Mouse (Mus musculus) cerebellum, adult 9-10 months (tissue): Measurements from ENCODE around the gene Rap2c.

Source experiments
- DNase-seq: peaks from one replicate; pipeline ENCODE4 v3.0.0; 2022

Gene Rap2c

DNA sequence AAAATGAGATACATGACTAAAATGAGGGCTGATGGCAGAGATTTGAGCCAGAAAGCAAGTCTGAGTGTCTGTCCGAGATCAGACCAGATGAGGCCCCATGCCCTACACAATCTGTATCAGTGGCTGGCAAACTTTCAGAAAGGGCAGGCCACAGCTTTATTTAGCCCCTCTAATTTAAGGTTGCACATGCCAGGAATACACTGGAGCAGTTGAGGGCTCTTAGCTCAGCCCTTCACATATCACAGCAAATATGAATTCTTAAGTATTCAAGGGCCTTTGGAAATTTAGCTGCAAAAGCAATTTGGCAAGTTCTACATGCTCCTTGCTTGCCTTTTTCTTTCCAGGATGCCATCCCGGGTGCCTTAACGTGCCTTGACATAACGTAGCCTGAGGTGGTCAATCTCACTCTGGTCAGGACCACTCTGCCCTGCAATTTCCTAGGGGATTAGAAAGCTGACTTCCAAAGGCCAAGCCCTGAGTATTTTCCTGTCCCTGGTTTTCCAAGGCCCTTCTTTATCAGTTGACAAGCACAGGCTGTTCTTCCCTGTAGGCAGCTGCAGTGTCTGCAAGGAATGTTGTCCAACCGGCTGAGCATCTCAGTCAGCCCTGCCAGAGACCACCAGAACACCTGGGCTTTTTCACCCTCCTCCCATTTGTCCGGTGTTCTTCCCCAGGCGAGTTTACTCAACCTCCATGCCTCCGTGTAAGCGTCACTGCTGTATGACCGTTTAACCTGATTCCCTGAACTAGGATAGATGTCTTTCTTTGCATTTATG is 49.5 kb downstream of the Rap2c start:
- no peak for DNase-seq

DNA sequence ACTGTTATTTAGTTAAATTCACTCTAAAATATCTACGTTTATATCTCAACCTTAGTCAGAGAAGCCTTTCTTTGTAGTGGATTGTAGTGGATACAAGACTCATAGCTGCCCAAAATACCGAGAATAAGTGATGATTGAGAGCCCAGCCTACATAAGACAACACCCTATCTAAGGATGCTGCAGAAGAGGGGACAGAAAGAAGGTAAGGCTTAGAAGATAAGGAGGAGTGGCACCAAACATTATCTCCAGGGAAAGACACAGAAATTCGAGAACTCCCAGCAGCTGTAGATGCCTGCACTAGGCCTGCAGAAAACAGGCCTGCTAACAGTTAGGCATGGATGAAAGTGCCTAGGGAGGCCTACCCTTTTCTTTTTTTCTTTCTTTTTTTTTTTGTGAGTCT is 52.7 kb downstream of the Rap2c start:
- no peak for DNase-seq

DNA sequence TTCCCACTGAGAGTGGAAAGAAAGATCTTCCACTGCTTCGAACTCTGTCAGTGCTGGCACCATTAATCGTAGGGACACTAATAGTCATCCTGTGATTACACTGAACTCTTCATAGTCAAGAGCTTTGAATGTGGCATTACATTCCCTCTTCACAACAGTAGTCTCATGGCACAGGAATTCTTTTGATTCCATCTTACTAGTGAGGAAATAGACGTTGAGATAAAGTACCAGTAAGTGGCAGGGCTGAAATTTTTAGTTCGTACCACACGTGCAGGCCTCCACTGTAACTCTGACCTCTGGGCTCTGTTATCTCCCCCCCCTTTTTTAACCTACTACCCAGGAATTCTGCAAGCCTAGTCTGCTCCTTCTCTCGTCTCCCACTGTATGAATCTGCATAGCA is 54.9 kb downstream of the Rap2c start:
- DNase-seq, result no peak
